Comparison of ENCODE assay signal across 7 mouse cellular contexts in the genomic region with DNA sequence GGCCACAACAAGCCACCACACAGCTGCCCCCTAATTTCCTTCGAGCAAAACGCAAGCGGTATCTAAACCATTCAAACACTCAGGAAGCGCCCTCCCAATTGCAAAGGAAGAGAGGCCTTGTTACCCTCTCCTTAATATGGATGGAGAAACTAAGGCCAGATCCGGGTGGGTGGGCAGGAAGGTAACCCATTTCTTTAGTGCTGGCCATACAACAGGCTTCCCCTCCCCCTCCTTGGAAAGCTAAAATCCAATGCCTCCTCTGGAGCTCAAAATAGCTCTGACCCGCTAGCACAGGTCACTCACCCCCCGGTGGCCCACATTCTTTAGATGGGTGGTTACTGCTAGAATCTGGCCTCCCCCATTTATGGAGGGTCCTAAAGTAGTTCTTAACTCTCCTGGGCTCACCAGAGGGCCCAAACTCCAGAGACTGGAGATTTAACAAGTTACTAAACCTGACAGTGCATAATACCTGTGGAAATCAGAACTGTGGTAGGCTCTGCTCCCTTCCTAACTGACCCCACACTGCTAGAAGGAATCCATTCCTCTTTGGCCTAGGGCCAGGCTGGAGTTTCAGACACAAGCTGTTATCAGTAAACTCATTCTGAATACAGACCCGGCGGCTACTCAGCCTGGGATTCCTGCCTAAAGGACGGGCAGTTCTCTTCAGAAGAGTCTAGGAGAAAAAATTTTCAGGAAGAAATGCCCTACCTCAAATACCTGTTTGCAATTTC. TPM values are rescaled to one million over a fixed set of nuclear protein-coding genes. Genes with fewer than 3 reads are reported as not detected.
DNase-seq lines count a peak whose midpoint lies in the region; ATAC-seq and TF ChIP-seq lines count a peak whose summit lies in the region.

No protein-coding gene starts in this region.

- no peak; the same call in 1 of the 2 replicates for ATAC-seq in limb, embryonic 13.5 days (ENCODE audit: low FRiP score, low read depth)
- no peak for ATAC-seq in midbrain, embryonic 11.5 days (ENCODE audit: low FRiP score)

- no peaks in the 10 kb centered on the region for H3K36me3 ChIP-seq in ES-Bruce4 (ENCODE audit: control insufficient read depth, insufficient read depth, low read length, poor library complexity, severe bottlenecking)
- H3K36me3 ChIP-seq in forebrain, embryonic 10.5 days (replicated peaks): peaks cover 11% of the 10 kb centered on the region; the same call in 1 of the 2 replicates
- H3K36me3 ChIP-seq in limb, embryonic 13.5 days: no peaks in the 10 kb centered on the region
- no peaks in the 10 kb centered on the region for H3K36me3 ChIP-seq in midbrain, embryonic 11.5 days (ENCODE audit: control insufficient read depth, insufficient read depth, low read length)

- peak; percentile 35 for DNase-seq in Muller cell, postnatal 12 days (ENCODE audit: inconsistent ontology term)
- no peak for DNase-seq in forebrain, embryonic 10.5 days (ENCODE audit: extremely low spot score, low spot score)
- DNase-seq in heart, postnatal 4 days: peak; percentile 82
- DNase-seq in midbrain, embryonic 11.5 days (ENCODE audit: low spot score, missing footprints): peak; percentile 85
- DNase-seq in yolk sac, embryonic 10.5 days (ENCODE audit: low spot score): peak; percentile 73

- peak; percentile 47 for TF ChIP-seq EP300 in ES-Bruce4 (IDR thresholded peaks at IDR 0.05; ENCODE audit: insufficient read depth, low read depth, low read length)

- H3K27ac ChIP-seq in ES-Bruce4 (ENCODE audit: insufficient read depth, low read length): peak overlapping the region; percentile 99
- peak overlapping the region; percentile 96 for H3K27ac ChIP-seq in forebrain, embryonic 10.5 days
- peak overlapping the region; percentile 78 for H3K27ac ChIP-seq in limb, embryonic 13.5 days
- H3K27ac ChIP-seq in midbrain, embryonic 11.5 days (ENCODE audit: low read depth, low read length): peak overlapping the region; percentile 60; the same call in 1 of the 2 replicates

- peak overlapping the region; percentile 85 for H3K4me2 ChIP-seq in limb, embryonic 13.5 days (replicated peaks)
- H3K4me2 ChIP-seq in midbrain, embryonic 11.5 days: peak overlapping the region; percentile 86

- peak overlapping the region; percentile 52 for H3K9ac ChIP-seq in ES-Bruce4 (ENCODE audit: low read depth, poor library complexity, severe bottlenecking)
- H3K9ac ChIP-seq in limb, embryonic 13.5 days: peak overlapping the region; percentile 55; the same call in 1 of the 2 replicates
- H3K9ac ChIP-seq in midbrain, embryonic 11.5 days (ENCODE audit: low read length): peak overlapping the region; percentile 63

- H3K4me3 ChIP-seq in ES-Bruce4 (ENCODE audit: low read depth, low read length): peak overlapping the region; percentile 61
- H3K4me3 ChIP-seq in forebrain, embryonic 10.5 days: peak overlapping the region; percentile 97
- peak overlapping the region; percentile 97 for H3K4me3 ChIP-seq in limb, embryonic 13.5 days
- peak overlapping the region; percentile 96 for H3K4me3 ChIP-seq in midbrain, embryonic 11.5 days (ENCODE audit: low read depth, low read length)

- no peaks in the 10 kb centered on the region for H3K27me3 ChIP-seq in ES-Bruce4 (ENCODE audit: control insufficient read depth, insufficient read depth, low read length, poor library complexity, severe bottlenecking)
- H3K27me3 ChIP-seq in forebrain, embryonic 10.5 days (ENCODE audit: poor library complexity, severe bottlenecking): no peaks in the 10 kb centered on the region
- no peaks in the 10 kb centered on the region for H3K27me3 ChIP-seq in limb, embryonic 13.5 days
- no peaks in the 10 kb centered on the region for H3K27me3 ChIP-seq in midbrain, embryonic 11.5 days (ENCODE audit: control insufficient read depth, insufficient read depth, low read length)

- WGBS in forebrain, embryonic 10.5 days: 13% methylated on average over 10 of the region's 10 CpGs
- 15% methylated on average over 10 of the region's 10 CpGs for WGBS in limb, embryonic 13.5 days
- 16% methylated on average over 10 of the region's 10 CpGs for WGBS in midbrain, embryonic 11.5 days

- no peaks in the 10 kb centered on the region for H3K9me3 ChIP-seq in ES-Bruce4 (replicated peaks; ENCODE audit: control insufficient read depth, insufficient read depth, low read length, poor library complexity, severe bottlenecking)
- H3K9me3 ChIP-seq in forebrain, embryonic 10.5 days: no peaks in the 10 kb centered on the region
- H3K9me3 ChIP-seq in limb, embryonic 13.5 days: no peaks in the 10 kb centered on the region
- no peaks in the 10 kb centered on the region for H3K9me3 ChIP-seq in midbrain, embryonic 11.5 days (ENCODE audit: control insufficient read depth, low read length)

- TF ChIP-seq CTCF in ES-Bruce4 (IDR thresholded peaks at IDR 0.05; ENCODE audit: low read depth, low read length): no peak

- TF ChIP-seq POLR2A in ES-Bruce4 (IDR thresholded peaks at IDR 0.05; ENCODE audit: insufficient read depth, low read length): no peak

- H3K4me1 ChIP-seq in ES-Bruce4 (ENCODE audit: control insufficient read depth, insufficient read depth, low read length): peaks cover 10% of the 10 kb centered on the region
- H3K4me1 ChIP-seq in forebrain, embryonic 10.5 days: peaks cover 39% of the 10 kb centered on the region
- peaks cover 26% of the 10 kb centered on the region for H3K4me1 ChIP-seq in limb, embryonic 13.5 days
- H3K4me1 ChIP-seq in midbrain, embryonic 11.5 days (ENCODE audit: control insufficient read depth, insufficient read depth, low read length): peaks cover 16% of the 10 kb centered on the region

RNA-seq across cellular contexts. Expression of a gene that starts 0.6 kb away (rescaled TPM):
- 116 and 124 TPM in 2 replicates for polyA plus RNA-seq in ES-Bruce4 (2011; ENCODE audit: insufficient read depth, insufficient read length, low read depth, missing spikeins)
- 74.0 and 76.4 TPM in 2 replicates for polyA plus RNA-seq in forebrain, embryonic 10.5 days (2016; fragmentation: Nextera tagmentation; extraction: Ambion mirVana)
- total RNA-seq in heart, postnatal 4 days (2021): 100 to 1,000 TPM; 307 to 326 TPM
- 56.9 and 63.3 TPM in 2 replicates for polyA plus RNA-seq in limb, embryonic 13.5 days (2015; fragmentation: Nextera tagmentation; extraction: Ambion mirVana)
- 48.8 and 55.2 TPM in 2 replicates for polyA plus RNA-seq in midbrain, embryonic 11.5 days (2014; fragmentation: Nextera tagmentation; extraction: Ambion mirVana)

RNA-seq across cellular contexts. Expression of a gene that starts 25.9 kb away (rescaled TPM):
- 18.3 and 23.1 TPM in 2 replicates for polyA plus RNA-seq in ES-Bruce4 (2011; ENCODE audit: insufficient read depth, insufficient read length, low read depth, missing spikeins)
- polyA plus RNA-seq in forebrain, embryonic 10.5 days (2016; fragmentation: Nextera tagmentation; extraction: Ambion mirVana): 31.6 and 34.3 TPM in 2 replicates
- total RNA-seq in heart, postnatal 4 days (2021): 10 to 100 TPM; 19.3 to 21.2 TPM
- 53.0 and 54.0 TPM in 2 replicates for polyA plus RNA-seq in limb, embryonic 13.5 days (2015; fragmentation: Nextera tagmentation; extraction: Ambion mirVana)
- polyA plus RNA-seq in midbrain, embryonic 11.5 days (2014; fragmentation: Nextera tagmentation; extraction: Ambion mirVana): 61.2 and 64.0 TPM in 2 replicates

RNA-seq across cellular contexts. Expression of a gene that starts 32.3 kb away (rescaled TPM):
- polyA plus RNA-seq in ES-Bruce4 (2011; ENCODE audit: insufficient read depth, insufficient read length, low read depth, missing spikeins): 69.2 and 69.3 TPM in 2 replicates
- polyA plus RNA-seq in forebrain, embryonic 10.5 days (2016; fragmentation: Nextera tagmentation; extraction: Ambion mirVana): 34.8 and 40.0 TPM in 2 replicates
- 1 to 10 TPM; 3.6 to 6.0 TPM for total RNA-seq in heart, postnatal 4 days (2021)
- polyA plus RNA-seq in limb, embryonic 13.5 days (2015; fragmentation: Nextera tagmentation; extraction: Ambion mirVana): 13.5 and 13.7 TPM in 2 replicates
- polyA plus RNA-seq in midbrain, embryonic 11.5 days (2014; fragmentation: Nextera tagmentation; extraction: Ambion mirVana): 24.2 and 27.1 TPM in 2 replicates

RNA-seq across cellular contexts. Expression of a gene that starts 41.6 kb away (rescaled TPM):
- 429 and 434 TPM in 2 replicates for polyA plus RNA-seq in ES-Bruce4 (2011; ENCODE audit: insufficient read depth, insufficient read length, low read depth, missing spikeins)
- 257 and 290 TPM in 2 replicates for polyA plus RNA-seq in forebrain, embryonic 10.5 days (2016; fragmentation: Nextera tagmentation; extraction: Ambion mirVana)
- 100 to 1,000 TPM; 341 to 348 TPM for total RNA-seq in heart, postnatal 4 days (2021)
- polyA plus RNA-seq in limb, embryonic 13.5 days (2015; fragmentation: Nextera tagmentation; extraction: Ambion mirVana): 426 and 428 TPM in 2 replicates
- 278 and 298 TPM in 2 replicates for polyA plus RNA-seq in midbrain, embryonic 11.5 days (2014; fragmentation: Nextera tagmentation; extraction: Ambion mirVana)

RNA-seq across cellular contexts. Expression of a gene that starts 41.6 kb away (rescaled TPM):
- polyA plus RNA-seq in ES-Bruce4 (2011; ENCODE audit: insufficient read depth, insufficient read length, low read depth, missing spikeins): 4.0 and 7.0 TPM in 2 replicates
- 13.4 and 13.8 TPM in 2 replicates for polyA plus RNA-seq in forebrain, embryonic 10.5 days (2016; fragmentation: Nextera tagmentation; extraction: Ambion mirVana)
- 10 to 100 TPM; 15.9 to 19.1 TPM for total RNA-seq in heart, postnatal 4 days (2021)
- 30.3 and 35.8 TPM in 2 replicates for polyA plus RNA-seq in limb, embryonic 13.5 days (2015; fragmentation: Nextera tagmentation; extraction: Ambion mirVana)
- 30.8 and 34.6 TPM in 2 replicates for polyA plus RNA-seq in midbrain, embryonic 11.5 days (2014; fragmentation: Nextera tagmentation; extraction: Ambion mirVana)
